Mouse (Mus musculus): Measurements from ENCODE around the gene Sh3pxd2a.

Gene Sh3pxd2a

GRCm38 (mm10) chr19:47379141-47379540 lies 85.1 kb downstream of the Sh3pxd2a start:
- DNase-seq (ENCODE audit: low spot score in 2 of 2): no peak

GRCm38 (mm10) chr19:47374916-47375573 lies 89.2 kb downstream of the Sh3pxd2a start:
- DNase-seq (ENCODE audit: low spot score in 2 of 2): no peak

GRCm38 (mm10) chr19:47374440-47374839 lies 89.8 kb downstream of the Sh3pxd2a start:
- peak in 1 of 2 experiments; percentile 43 for DNase-seq (ENCODE audit: low spot score in 2 of 2)

- no peak for DNase-seq (ENCODE audit: low spot score in 2 of 2)
Observed at GRCm38 (mm10) chr19:47372044-47372443, 92.2 kb downstream of the Sh3pxd2a start.

- no peak for DNase-seq (ENCODE audit: low spot score in 2 of 2)
Observed at GRCm38 (mm10) chr19:47371521-47371920, 92.7 kb downstream of the Sh3pxd2a start.

- DNase-seq (ENCODE audit: low spot score in 2 of 2): no peak
Observed at GRCm38 (mm10) chr19:47369008-47369407, 95.2 kb downstream of the Sh3pxd2a start.

- DNase-seq (ENCODE audit: low spot score in 2 of 2): no peak
Observed at GRCm38 (mm10) chr19:47367271-47367879, 96.8 kb downstream of the Sh3pxd2a start.

GRCm38 (mm10) chr19:47366576-47366975 lies 97.6 kb downstream of the Sh3pxd2a start:
- no peak for DNase-seq (ENCODE audit: low spot score in 2 of 2)

- DNase-seq (ENCODE audit: low spot score in 2 of 2): no peak
Observed at GRCm38 (mm10) chr19:47363086-47363668, 101.0 kb downstream of the Sh3pxd2a start.

GRCm38 (mm10) chr19:47360921-47361320 lies 103.3 kb downstream of the Sh3pxd2a start:
- no peak for DNase-seq (ENCODE audit: low spot score in 2 of 2)

- DNase-seq (ENCODE audit: low spot score in 2 of 2): no peak
Observed at GRCm38 (mm10) chr19:47360017-47360416, 104.2 kb downstream of the Sh3pxd2a start.

- DNase-seq (ENCODE audit: low spot score in 2 of 2): no peak
Observed at GRCm38 (mm10) chr19:47359166-47359931, 104.9 kb downstream of the Sh3pxd2a start.

- DNase-seq (ENCODE audit: low spot score in 2 of 2): no peak
Observed at GRCm38 (mm10) chr19:47357297-47357696, 106.9 kb downstream of the Sh3pxd2a start.

- DNase-seq (ENCODE audit: low spot score in 2 of 2): peak; percentile 58 to 82
Observed at GRCm38 (mm10) chr19:47356188-47356857, 107.9 kb downstream of the Sh3pxd2a start.

- no peak for DNase-seq (ENCODE audit: low spot score in 2 of 2)
Observed at GRCm38 (mm10) chr19:47354456-47354855, 109.7 kb downstream of the Sh3pxd2a start.

- no peak for DNase-seq (ENCODE audit: low spot score in 2 of 2)
Observed at GRCm38 (mm10) chr19:47349043-47349442, 115.2 kb downstream of the Sh3pxd2a start.

- no peak for DNase-seq (ENCODE audit: low spot score in 2 of 2)
Observed at GRCm38 (mm10) chr19:47348395-47349016, 115.7 kb downstream of the Sh3pxd2a start.

GRCm38 (mm10) chr19:47347021-47347643 lies 117.1 kb downstream of the Sh3pxd2a start:
- DNase-seq (ENCODE audit: low spot score in 2 of 2): no peak

GRCm38 (mm10) chr19:47346606-47347005 lies 117.6 kb downstream of the Sh3pxd2a start:
- no peak for DNase-seq (ENCODE audit: low spot score in 2 of 2)

- DNase-seq (ENCODE audit: low spot score in 2 of 2): peak; percentile 41 to 43
Observed at GRCm38 (mm10) chr19:47345851-47346568, 118.2 kb downstream of the Sh3pxd2a start.
